Mouse (Mus musculus): ENCODE measurements around the gene Dynlt1f. TPM values are rescaled to one million over a fixed set of nuclear protein-coding genes. Genes with fewer than 3 reads are reported as not detected.
"Not testable (repeated sequence)": the region's sequence is repeated elsewhere in the genome, so short reads cannot be mapped to it uniquely, and the experiment has no call there.

Gene Dynlt1f
- total RNA-seq, 1 experiment from 2014 or later = 153 TPM

DNA sequence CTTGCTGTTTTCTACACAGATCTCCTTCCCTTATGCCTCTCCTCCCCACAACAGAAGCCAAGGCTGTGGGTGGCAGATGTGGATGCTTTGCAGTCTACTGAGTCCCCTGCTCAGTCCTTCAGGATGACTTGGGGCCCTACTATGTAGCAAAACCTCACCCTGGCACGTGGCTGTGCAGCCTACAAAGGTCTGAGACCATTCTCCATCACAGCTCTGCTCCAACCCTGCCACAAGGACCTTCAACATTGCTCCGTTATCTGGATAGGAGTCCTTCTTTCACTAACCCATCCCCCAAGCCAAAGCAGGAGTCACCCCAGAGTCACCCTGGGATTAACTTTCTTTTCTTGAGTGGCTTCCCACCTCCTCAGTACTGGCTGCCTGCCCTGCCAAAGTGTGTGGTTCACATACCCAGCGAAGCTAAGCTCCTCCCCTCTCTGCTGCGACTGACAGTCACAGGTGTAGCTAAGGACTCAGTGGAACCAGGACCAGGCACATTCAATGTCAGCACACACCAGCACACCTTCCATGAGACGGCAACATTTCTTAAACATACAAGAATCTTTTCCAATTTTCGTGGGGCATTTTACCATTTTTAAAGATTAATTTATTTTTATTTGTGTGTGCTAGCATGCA, 30.7 kb downstream of the Dynlt1f start:
- DNase-seq = not testable (repeated sequence)

DNA sequence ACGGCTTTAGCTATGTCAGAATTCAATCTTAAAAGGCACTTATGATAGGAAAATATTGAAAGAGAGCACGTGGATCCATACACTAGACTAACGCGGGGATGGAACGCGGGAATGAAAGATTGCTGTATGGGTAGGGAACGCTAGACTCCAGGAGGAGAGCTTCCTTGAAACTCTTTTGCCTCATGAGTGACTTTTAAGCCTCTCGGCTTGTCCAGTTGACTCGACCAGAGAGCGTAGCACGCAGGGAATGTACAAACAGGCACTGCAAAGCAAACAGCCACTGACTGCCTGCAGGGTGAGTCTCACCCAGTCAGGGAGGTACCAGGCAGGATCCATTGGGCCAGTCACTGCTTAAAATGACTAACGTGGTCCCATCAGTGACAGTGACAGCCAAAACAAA, 33.7 kb downstream of the Dynlt1f start:
- not testable (repeated sequence) for DNase-seq

DNA sequence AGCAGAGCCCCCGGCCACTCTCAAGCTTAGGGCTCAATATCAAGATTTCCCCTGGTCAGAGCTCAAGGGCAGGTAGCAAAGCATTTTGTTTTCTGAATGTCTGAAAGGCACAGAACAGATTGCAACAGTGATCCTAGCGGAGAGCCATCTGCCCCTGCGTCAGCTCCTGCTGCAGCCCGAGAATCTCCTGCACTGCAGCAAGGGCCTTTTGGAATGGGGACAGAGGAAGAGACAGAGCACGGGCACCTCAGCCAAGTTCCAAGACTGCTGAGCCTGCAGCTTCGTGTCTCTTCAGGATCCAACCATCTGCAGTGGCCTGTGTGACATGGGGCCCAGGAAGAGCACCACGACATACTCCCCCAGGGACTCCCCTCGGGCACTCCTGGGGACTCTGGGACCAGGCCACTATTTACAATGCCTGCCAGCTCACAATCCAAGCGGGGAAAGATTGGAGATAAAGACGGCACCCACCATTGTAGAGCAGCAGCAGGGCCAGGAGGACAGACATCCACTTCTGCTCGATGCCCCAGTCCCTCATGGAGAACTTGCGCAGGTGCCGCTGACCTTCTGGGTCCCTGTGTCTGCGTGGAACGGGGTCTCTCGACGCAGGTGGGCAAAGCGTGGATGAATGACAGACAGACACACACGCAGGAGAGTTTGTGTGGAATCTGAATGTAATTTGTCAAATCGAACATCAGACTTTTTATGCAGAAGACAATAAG, 34.8 kb downstream of the Dynlt1f start:
- not testable (repeated sequence) for DNase-seq

DNA sequence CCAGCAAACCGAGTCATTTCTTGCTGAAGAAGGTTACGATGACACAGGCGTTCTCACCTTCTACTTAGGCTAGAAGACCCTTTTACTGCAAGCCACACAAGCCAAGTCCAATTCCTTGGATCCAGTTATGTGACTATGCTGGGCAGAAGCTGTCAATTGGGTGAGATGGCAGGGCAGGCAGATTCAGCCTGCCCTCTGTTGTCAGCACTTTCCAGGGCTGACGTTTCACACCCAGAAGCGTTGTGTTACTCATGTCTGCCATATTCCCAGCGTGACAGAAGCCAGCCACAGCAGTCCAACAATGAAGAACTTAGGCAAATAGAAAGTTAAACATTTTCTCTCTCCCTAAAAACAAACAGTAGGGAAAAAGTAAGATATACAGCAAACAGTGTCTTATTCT, 35.7 kb downstream of the Dynlt1f start:
- not testable (repeated sequence) for DNase-seq

GRCm38 (mm10) chr17:6619271-6619670, 36.4 kb downstream of the Dynlt1f start:
- not testable (repeated sequence) for DNase-seq

DNA sequence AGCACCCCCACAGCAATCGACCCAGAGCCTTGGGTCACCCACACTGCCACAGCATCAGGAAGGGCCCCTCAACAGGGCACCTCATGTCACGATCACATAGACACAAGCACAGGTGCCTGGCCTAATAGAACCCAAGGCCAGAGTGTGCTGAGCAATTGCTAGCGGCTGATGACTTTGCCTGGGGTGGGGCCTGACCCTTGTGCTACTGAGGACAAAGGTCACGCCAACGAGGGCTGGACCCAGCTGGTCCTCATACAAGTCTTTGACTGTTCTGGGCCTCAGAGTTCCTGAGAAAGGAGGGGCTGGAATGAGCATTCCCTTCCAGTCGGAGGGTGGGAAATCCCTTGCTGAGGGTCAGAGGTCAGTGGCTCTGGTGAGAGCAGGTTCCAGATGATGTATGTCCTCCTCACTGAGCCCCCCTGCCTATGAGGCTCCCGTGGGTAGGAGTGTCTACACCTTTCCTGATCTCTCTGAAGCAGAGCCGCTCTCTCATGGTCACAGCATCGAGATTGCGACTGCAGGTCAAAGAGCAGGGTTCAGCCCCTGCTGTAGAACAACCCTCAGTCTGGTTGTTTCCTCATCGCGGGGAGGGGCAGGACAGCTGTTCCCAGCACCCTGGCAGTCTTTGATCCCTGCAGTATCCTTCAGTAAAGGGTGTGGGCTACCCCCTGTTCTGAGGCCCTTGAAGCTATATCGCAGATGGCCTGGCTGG, 37.9 kb downstream of the Dynlt1f start:
- not testable (repeated sequence) for DNase-seq

DNA sequence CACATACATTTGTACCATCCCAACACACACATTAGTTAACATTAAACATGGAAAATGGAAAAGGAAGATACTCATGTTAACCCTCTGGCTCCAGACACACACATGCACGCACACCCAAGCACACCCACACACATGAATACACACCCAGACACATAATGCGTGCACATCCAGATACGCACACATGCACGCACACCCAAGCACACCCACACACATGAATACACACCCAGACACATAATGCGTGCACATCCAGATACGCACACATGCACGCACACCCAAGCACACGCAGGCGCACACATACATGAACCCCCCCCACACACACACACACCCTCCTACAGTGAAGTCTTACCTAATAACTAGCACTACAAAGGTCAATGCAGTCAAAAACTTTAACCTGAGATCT, 39.0 kb downstream of the Dynlt1f start:
- not testable (repeated sequence) for DNase-seq

DNA sequence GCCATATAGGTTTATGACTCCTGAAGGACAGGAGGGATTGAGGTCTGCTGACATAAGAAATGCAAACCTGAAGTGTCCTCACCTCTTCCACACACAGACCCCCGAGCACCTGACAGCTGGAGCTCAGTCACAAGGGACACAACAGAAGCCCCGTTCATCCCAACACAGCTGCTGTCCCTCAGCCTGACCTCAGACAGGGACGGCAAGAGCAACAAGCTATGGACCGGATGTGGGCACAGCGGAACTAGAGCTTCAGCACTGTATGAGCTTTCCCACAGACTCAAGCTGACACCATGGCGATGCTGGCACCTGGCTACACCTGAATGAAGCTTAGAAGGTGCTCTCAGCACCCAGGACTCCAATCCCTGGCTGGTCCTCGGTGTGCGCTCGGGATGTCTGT, 41.4 kb downstream of the Dynlt1f start:
- not testable (repeated sequence) for DNase-seq

GRCm38 (mm10) chr17:6613524-6613923, 42.2 kb downstream of the Dynlt1f start:
- not testable (repeated sequence) for DNase-seq

DNA sequence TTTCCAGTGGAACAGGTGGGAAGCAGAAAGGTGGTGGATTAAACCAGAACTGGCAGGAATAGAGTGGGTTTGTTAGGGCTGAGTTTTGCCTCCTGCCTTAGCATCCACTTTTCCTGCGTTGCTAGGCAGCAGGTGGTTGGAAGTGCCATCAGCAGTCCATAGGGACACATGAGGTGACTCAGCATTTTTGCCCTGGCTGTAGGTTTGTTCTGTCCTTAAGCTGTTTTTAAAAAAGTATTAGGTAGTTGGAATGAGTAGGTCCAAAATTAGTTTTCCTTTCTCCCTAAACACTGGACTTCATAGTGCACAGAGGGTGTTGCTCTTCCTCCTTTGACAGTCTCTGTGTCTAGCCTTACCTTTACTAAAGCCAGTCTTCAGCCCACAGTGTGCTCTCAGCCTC, 50.4 kb downstream of the Dynlt1f start:
- DNase-seq = not testable (repeated sequence)

- not testable (repeated sequence) for DNase-seq
These were observed 53.5 kb downstream of the Dynlt1f start for GRCm38 (mm10) chr17:6602205-6602604.

GRCm38 (mm10) chr17:6601204-6601911, 54.3 kb downstream of the Dynlt1f start, which contains the start of gene Dynlt1c:
TSS of gene Dynlt1c (plus strand) at chr17:6601671.
- DNase-seq = peak; percentile 74

- peak; percentile 21 for DNase-seq
These were observed 55.3 kb downstream of the Dynlt1f start for GRCm38 (mm10) chr17:6600216-6600911.

DNA sequence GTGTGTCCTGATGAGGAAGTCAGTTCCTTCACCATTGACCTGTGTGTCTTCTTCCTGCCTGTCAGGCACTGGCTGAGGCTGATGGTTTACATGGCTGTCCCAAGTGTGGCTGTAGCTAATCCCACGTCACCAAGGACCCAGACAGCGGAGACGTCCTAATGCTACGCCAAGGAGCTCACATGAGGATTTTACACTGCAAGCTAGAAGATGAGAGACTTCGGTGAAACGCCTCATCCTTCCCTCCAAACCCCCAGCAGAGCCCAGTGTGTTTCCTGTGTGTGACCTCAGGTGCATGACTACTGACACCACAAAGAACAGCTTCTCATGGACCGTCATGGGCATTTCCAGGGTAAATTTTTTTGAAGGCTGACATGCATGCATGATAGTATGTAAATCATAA, 57.3 kb downstream of the Dynlt1f start:
- not testable (repeated sequence) for DNase-seq

Other genes with a start within 250 kb of the Dynlt1f start
- gene Dynlt1b, start 225.8 kb downstream of the Dynlt1f start, total RNA-seq (2021) = 130 and 171 TPM in 2 replicates
- 14.6 and 21.0 TPM in 2 replicates for gene Dynlt1c, start 54.2 kb downstream of the Dynlt1f start, total RNA-seq (2021)
- 0.24 TPM in 1 of 2 replicates, not detected in the other for gene Sytl3, start 3.2 kb upstream of the Dynlt1f start, total RNA-seq (2021)
- gene Ezr, start 126.9 kb upstream of the Dynlt1f start, total RNA-seq (2021) = 17.9 and 29.0 TPM in 2 replicates